ENCODE assay signal across 10 mouse cellular contexts in genomic region chr10:23795871-23796520, GRCm38 (mm10). TPM values are rescaled to one million over a fixed set of nuclear protein-coding genes. Genes with fewer than 3 reads are reported as not detected.
DNase-seq lines count a peak whose midpoint lies in the region; ATAC-seq and TF ChIP-seq lines count a peak whose summit lies in the region.
"Had no signal": no experiment of that assay in that cellular context is flagged by ENCODE, and none has a peak within 500 bp of the region (broad histone marks: within the 10 kb centered on the region; RNA-seq: fewer than 3 reads in every experiment).

No protein-coding gene starts in this region.

- no peak for ATAC-seq in heart, embryonic 14.5 days (ENCODE audit: insufficient number of reproducible peaks, insufficient read depth, low FRiP score, low read depth)
- no peak for ATAC-seq in heart, postnatal 0 days (ENCODE audit: insufficient read depth, low read depth)
- ATAC-seq in inflammation-experienced regulatory T-cells, adult 6 months: no peak
- ATAC-seq: CD4-positive, CD25-positive, alpha-beta regulatory T cell, adult 4 months had no signal

- no peaks in the 10 kb centered on the region for H3K27me3 ChIP-seq in heart, embryonic 14.5 days (ENCODE audit: control insufficient read depth, insufficient read depth, low read length)
- H3K27me3 ChIP-seq in heart, postnatal 0 days (ENCODE audit: control insufficient read depth, insufficient read depth, low read length): no peaks in the 10 kb centered on the region
- H3K27me3 ChIP-seq in midbrain, embryonic 10.5 days (ENCODE audit: low read depth, poor library complexity, severe bottlenecking): no peaks in the 10 kb centered on the region

- peak overlapping the region; percentile 68 for H3K4me2 ChIP-seq in heart, embryonic 14.5 days (ENCODE audit: low read length)
- H3K4me2 ChIP-seq in heart, postnatal 0 days (ENCODE audit: low read depth, low read length): peak overlapping the region; percentile 82

- 60% methylated on average over 9 of the region's 9 CpGs for WGBS in heart, embryonic 14.5 days
- 49% methylated on average over 9 of the region's 9 CpGs for WGBS in heart, postnatal 0 days
- WGBS in midbrain, embryonic 10.5 days: 61% methylated on average over 9 of the region's 9 CpGs

- TF ChIP-seq EP300 in heart, postnatal 0 days (IDR thresholded peaks at IDR 0.05; ENCODE audit: low read depth): no peak

- no peak for TF ChIP-seq CTCF in brain, embryonic 14.5 days (IDR thresholded peaks at IDR 0.05; ENCODE audit: borderline replicate concordance, extremely low read depth, insufficient read depth, insufficient read length)
- TF ChIP-seq CTCF in heart, postnatal 0 days (IDR thresholded peaks at IDR 0.05; ENCODE audit: low read depth): no peak

- no peak for TF ChIP-seq POLR2A in brain, embryonic 14.5 days (IDR thresholded peaks at IDR 0.05; ENCODE audit: borderline replicate concordance, extremely low read depth, insufficient read depth, insufficient read length, poor library complexity, severe bottlenecking)

- no peaks in the 10 kb centered on the region for H3K9me3 ChIP-seq in heart, embryonic 14.5 days (ENCODE audit: control insufficient read depth, low read length)
- no peaks in the 10 kb centered on the region for H3K9me3 ChIP-seq in heart, postnatal 0 days (replicated peaks; ENCODE audit: control insufficient read depth, low read length)
- H3K9me3 ChIP-seq in midbrain, embryonic 10.5 days (replicated peaks): no peaks in the 10 kb centered on the region

- peak overlapping the region; percentile 72 for H3K9ac ChIP-seq in heart, embryonic 14.5 days (ENCODE audit: low read length)
- peak overlapping the region; percentile 87 for H3K9ac ChIP-seq in heart, postnatal 0 days (replicated peaks; ENCODE audit: low read depth, low read length)

- H3K4me3 ChIP-seq in heart, embryonic 14.5 days (ENCODE audit: control insufficient read depth in 1 of 2, insufficient read depth in 1 of 2, low read depth in 1 of 2, low read length in 2 of 2): peak overlapping the region; percentile 48 to 73; a peak in 3 of 4 replicates
- peak overlapping the region; percentile 81 for H3K4me3 ChIP-seq in heart, postnatal 0 days (ENCODE audit: low read depth, low read length)
- peak overlapping the region; percentile 72 for H3K4me3 ChIP-seq in midbrain, embryonic 10.5 days

- no peak for DNase-seq in heart, adult 9 months (ENCODE audit: low spot score in 2 of 2)
- DNase-seq in brain, embryonic 14.5 days (ENCODE audit: low read depth): peak; percentile 60
- DNase-seq in heart, postnatal 0 days (ENCODE audit: low spot score): no peak
- DNase-seq in midbrain, embryonic 10.5 days (ENCODE audit: low spot score): no peak
- DNase-seq in urinary bladder, postnatal 4 days (ENCODE audit: low spot score in 2 of 2): no peak
- DNase-seq in cerebellum, adult 18-20 months: no peak

- peaks cover 5% of the 10 kb centered on the region; the same call in 1 of the 2 replicates for H3K36me3 ChIP-seq in heart, embryonic 14.5 days (ENCODE audit: control insufficient read depth, insufficient read depth, low read length)
- H3K36me3 ChIP-seq in heart, postnatal 0 days (replicated peaks; ENCODE audit: control insufficient read depth, insufficient read depth, low read length): 0 out of 2 replicates have a peak, but pooled peaks cover 4% of the 10 kb centered on the region
- H3K36me3 ChIP-seq in midbrain, embryonic 10.5 days: peaks cover 2% of the 10 kb centered on the region; the same call in 1 of the 2 replicates

- H3K4me1 ChIP-seq in heart, embryonic 14.5 days (ENCODE audit: control insufficient read depth in 2 of 2, insufficient read depth in 2 of 2, low read length in 2 of 2): peaks cover 2 to 4% of the 10 kb centered on the region in 2 experiments; a peak in 2 of 4 replicates
- H3K4me1 ChIP-seq in heart, postnatal 0 days (ENCODE audit: control insufficient read depth, insufficient read depth): no peaks in the 10 kb centered on the region
- H3K4me1 ChIP-seq in midbrain, embryonic 10.5 days: peaks cover 41% of the 10 kb centered on the region

- H3K27ac ChIP-seq in heart, embryonic 14.5 days (replicated peaks in 1 of 2; ENCODE audit: control insufficient read depth in 1 of 2, insufficient read depth in 1 of 2, low read depth in 2 of 2, low read length in 2 of 2): peak overlapping the region in 1 of 2 experiments; percentile 7; a peak in 1 of 4 replicates
- H3K27ac ChIP-seq in heart, postnatal 0 days (ENCODE audit: low read depth): peak overlapping the region; percentile 57
- H3K27ac ChIP-seq in midbrain, embryonic 10.5 days (replicated peaks): peak overlapping the region; percentile 88
- H3K27ac ChIP-seq: liver, embryonic 14.5 days had no signal

RNA-seq across cellular contexts. Expression of gene Slc18b1, which starts 0.8 kb away (rescaled TPM):
- polyA plus RNA-seq in heart, embryonic 14.5 days (2014; fragmentation: Nextera tagmentation; extraction: Ambion mirVana): 9.3 and 11.4 TPM in 2 replicates
- 25.7 and 28.3 TPM in 2 replicates for polyA plus RNA-seq in brain, embryonic 14.5 days (2012; rRNA removed)
- total RNA-seq in heart, postnatal 0 days (2014; rRNA removed; ENCODE audit: low replicate concordance): 7.2 and 10.1 TPM in 2 replicates
- 4.6 and 5.4 TPM in 2 replicates for polyA plus RNA-seq in heart, postnatal 0 days (2015; fragmentation: Nextera tagmentation; extraction: Ambion mirVana)
- polyA plus RNA-seq in midbrain, embryonic 10.5 days (2016; fragmentation: Nextera tagmentation; extraction: Ambion mirVana): 10.4 and 12.2 TPM in 2 replicates
- polyA plus RNA-seq in inflammation-experienced regulatory T-cells, adult 6 months (2017; shearing (Covaris generic)): not detected
- polyA plus RNA-seq: CD4-positive, CD25-positive, alpha-beta regulatory T cell, adult 4 months had no signal

RNA-seq across cellular contexts. Expression of gene Rps12, which starts 8.9 kb away (rescaled TPM):
- polyA plus RNA-seq in heart, embryonic 14.5 days (2014; fragmentation: Nextera tagmentation; extraction: Ambion mirVana): 113 and 122 TPM in 2 replicates
- polyA plus RNA-seq in brain, embryonic 14.5 days (2012; rRNA removed): 2,858 and 3,479 TPM in 2 replicates
- total RNA-seq in heart, postnatal 0 days (2014; rRNA removed; ENCODE audit: low replicate concordance): 2,923 and 3,021 TPM in 2 replicates
- polyA plus RNA-seq in heart, postnatal 0 days (2015; fragmentation: Nextera tagmentation; extraction: Ambion mirVana): 83.1 and 86.0 TPM in 2 replicates
- 112 and 145 TPM in 2 replicates for polyA plus RNA-seq in midbrain, embryonic 10.5 days (2016; fragmentation: Nextera tagmentation; extraction: Ambion mirVana)
- polyA plus RNA-seq in inflammation-experienced regulatory T-cells, adult 6 months (2017; shearing (Covaris generic)): 100 to 1,000 TPM in 2 of 3 experiments, 10 to 100 TPM in 1; 92.3 to 940 (median 123) TPM

RNA-seq across cellular contexts. Expression of gene Vnn3, which starts 55.3 kb away (rescaled TPM):
- polyA plus RNA-seq in heart, embryonic 14.5 days (2014; fragmentation: Nextera tagmentation; extraction: Ambion mirVana): 0.15 and 0.43 TPM in 2 replicates
- polyA plus RNA-seq in brain, embryonic 14.5 days (2012; rRNA removed): 0.04 and 0.10 TPM in 2 replicates
- total RNA-seq in heart, postnatal 0 days (2014; rRNA removed; ENCODE audit: low replicate concordance): 0.62 TPM in 1 of 2 replicates, not detected in the other
- 0.08 and 0.12 TPM in 2 replicates for polyA plus RNA-seq in heart, postnatal 0 days (2015; fragmentation: Nextera tagmentation; extraction: Ambion mirVana)
- not detected in 2 replicates for polyA plus RNA-seq in midbrain, embryonic 10.5 days (2016; fragmentation: Nextera tagmentation; extraction: Ambion mirVana)
- polyA plus RNA-seq in inflammation-experienced regulatory T-cells, adult 6 months (2017; shearing (Covaris generic)): not detected
